Mouse (Mus musculus): ENCODE data around the gene Krt36. TPM values are rescaled to one million over a fixed set of nuclear protein-coding genes. Genes with fewer than 3 reads are reported as not detected.

Gene Krt36
- total and polyA plus RNA-seq, 2 experiments from 2014 or later, result not detected

GRCm38 (mm10) chr11:100102693-100103429 is 2.6 kb downstream of the Krt36 start:
- Histone ChIP-seq H3K27me3 (ENCODE audit: control insufficient read depth, insufficient read depth, low read length) (no peaks in the 10 kb centered on the region), H3K9me3 (replicated peaks; ENCODE audit: control insufficient read depth, low read length) (no peaks in the 10 kb centered on the region), H3K4me3 (ENCODE audit: low read depth, low read length) (no peak overlapping the region), H3K9ac (replicated peaks; ENCODE audit: low read depth, low read length) (no peak overlapping the region), H3K27ac (ENCODE audit: low read depth) (no peak overlapping the region), H3K4me2 (ENCODE audit: low read depth, low read length) (no peak overlapping the region), H3K36me3 (replicated peaks; ENCODE audit: control insufficient read depth, insufficient read depth, low read length) (no peaks in the 10 kb centered on the region), H3K4me1 (ENCODE audit: control insufficient read depth, insufficient read depth) (no peaks in the 10 kb centered on the region)
- WGBS, result 48% methylated on average over 15 of the region's 15 CpGs
- TF ChIP-seq CTCF (IDR thresholded peaks at IDR 0.05; ENCODE audit: low read depth), result no peak
- no peak for TF ChIP-seq EP300 (IDR thresholded peaks at IDR 0.05; ENCODE audit: low read depth)
- ATAC-seq (ENCODE audit: insufficient read depth, low read depth) (no peak), DNase-seq (ENCODE audit: low spot score) (no peak)

- no peaks in the 10 kb centered on the region for H3K4me1 ChIP-seq (ENCODE audit: control insufficient read depth, insufficient read depth)
- no peak overlapping the region for H3K9ac ChIP-seq (replicated peaks; ENCODE audit: low read depth, low read length)
- DNase-seq (ENCODE audit: low spot score) (no peak), ATAC-seq (ENCODE audit: insufficient read depth, low read depth) (no peak)
- no peaks in the 10 kb centered on the region for H3K9me3 ChIP-seq (replicated peaks; ENCODE audit: control insufficient read depth, low read length)
- H3K27ac ChIP-seq (ENCODE audit: low read depth), result no peak overlapping the region
- TF ChIP-seq EP300 (IDR thresholded peaks at IDR 0.05; ENCODE audit: low read depth), result no peak
- TF ChIP-seq CTCF (IDR thresholded peaks at IDR 0.05; ENCODE audit: low read depth), result no peak
- H3K36me3 ChIP-seq (replicated peaks; ENCODE audit: control insufficient read depth, insufficient read depth, low read length), result no peaks in the 10 kb centered on the region
- no peak overlapping the region for H3K4me2 ChIP-seq (ENCODE audit: low read depth, low read length)
- no peak overlapping the region for H3K4me3 ChIP-seq (ENCODE audit: low read depth, low read length)
- no peaks in the 10 kb centered on the region for H3K27me3 ChIP-seq (ENCODE audit: control insufficient read depth, insufficient read depth, low read length)
- 76% methylated on average over 4 of the region's 4 CpGs for WGBS
These were observed 5.0 kb downstream of the Krt36 start for GRCm38 (mm10) chr11:100100391-100100790.

- DNase-seq (ENCODE audit: low spot score), result no peak
- Histone ChIP-seq H3K36me3 (replicated peaks; ENCODE audit: control insufficient read depth, insufficient read depth, low read length) (no peaks in the 10 kb centered on the region), H3K9me3 (replicated peaks; ENCODE audit: control insufficient read depth, low read length) (no peaks in the 10 kb centered on the region), H3K27me3 (ENCODE audit: control insufficient read depth, insufficient read depth, low read length) (no peaks in the 10 kb centered on the region), H3K4me1 (ENCODE audit: control insufficient read depth, insufficient read depth) (no peaks in the 10 kb centered on the region), H3K27ac (ENCODE audit: low read depth) (no peak overlapping the region), H3K4me2 (ENCODE audit: low read depth, low read length) (no peak overlapping the region), H3K9ac (replicated peaks; ENCODE audit: low read depth, low read length) (no peak overlapping the region), H3K4me3 (ENCODE audit: low read depth, low read length) (no peak overlapping the region)
- WGBS, result 66% methylated on average over 9 of the region's 9 CpGs
- no peak for TF ChIP-seq EP300 (IDR thresholded peaks at IDR 0.05; ENCODE audit: low read depth)
- ATAC-seq (ENCODE audit: insufficient read depth, low read depth), result no peak
These were observed 7.6 kb downstream of the Krt36 start for GRCm38 (mm10) chr11:100097819-100098218.

DNA sequence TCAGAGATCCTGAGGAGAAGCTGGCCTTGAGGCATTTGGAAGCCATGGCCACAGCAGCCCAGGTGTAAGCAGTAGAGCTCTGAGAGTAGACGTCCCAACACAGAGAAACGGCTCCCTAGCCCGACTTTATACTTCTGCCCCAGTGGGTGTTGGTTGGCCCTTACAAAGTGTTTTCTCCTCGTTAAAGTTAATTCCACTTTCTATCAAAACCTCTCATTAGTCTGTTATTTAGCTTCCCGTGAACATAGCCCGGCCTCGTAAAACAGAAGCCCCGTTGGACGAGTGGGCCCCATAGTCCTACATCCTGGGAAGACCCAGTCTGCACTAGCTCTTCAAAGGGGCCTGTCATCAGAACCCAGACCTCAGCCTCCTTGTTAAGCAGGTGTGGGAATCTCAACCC is 9.3 kb downstream of the Krt36 start, which contains the start of gene Krt35:
Krt35 (minus strand) TSS at position 101 of the 400 bp plus-strand sequence.
- Histone ChIP-seq H3K36me3 (replicated peaks; ENCODE audit: control insufficient read depth, insufficient read depth, low read length) (no peaks in the 10 kb centered on the region), H3K27ac (ENCODE audit: low read depth) (no peak within 1 kb of the TSS), H3K4me3 (ENCODE audit: low read depth, low read length) (no peak within 1 kb of the TSS), H3K9ac (replicated peaks; ENCODE audit: low read depth, low read length) (no peak within 1 kb of the TSS), H3K4me2 (ENCODE audit: low read depth, low read length) (no peak within 1 kb of the TSS), H3K27me3 (ENCODE audit: control insufficient read depth, insufficient read depth, low read length) (no peaks in the 10 kb centered on the region), H3K9me3 (replicated peaks; ENCODE audit: control insufficient read depth, low read length) (no peaks in the 10 kb centered on the region), H3K4me1 (ENCODE audit: control insufficient read depth, insufficient read depth) (no peaks in the 10 kb centered on the region)
- no peak for TF ChIP-seq CTCF (IDR thresholded peaks at IDR 0.05; ENCODE audit: low read depth)
- ATAC-seq (ENCODE audit: insufficient read depth, low read depth) (no peak), DNase-seq (ENCODE audit: low spot score) (no peak)
- 81% methylated on average over 9 of the region's 9 CpGs for WGBS

GRCm38 (mm10) chr11:100088378-100089025 is 16.9 kb downstream of the Krt36 start:
- Histone ChIP-seq H3K36me3 (replicated peaks; ENCODE audit: control insufficient read depth, insufficient read depth, low read length) (no peaks in the 10 kb centered on the region), H3K4me1 (ENCODE audit: control insufficient read depth, insufficient read depth) (no peaks in the 10 kb centered on the region), H3K4me3 (ENCODE audit: low read depth, low read length) (no peak overlapping the region), H3K27ac (ENCODE audit: low read depth) (no peak overlapping the region), H3K27me3 (ENCODE audit: control insufficient read depth, insufficient read depth, low read length) (no peaks in the 10 kb centered on the region), H3K4me2 (ENCODE audit: low read depth, low read length) (no peak overlapping the region), H3K9ac (replicated peaks; ENCODE audit: low read depth, low read length) (no peak overlapping the region), H3K9me3 (replicated peaks; ENCODE audit: control insufficient read depth, low read length) (no peaks in the 10 kb centered on the region)
- TF ChIP-seq EP300 (IDR thresholded peaks at IDR 0.05; ENCODE audit: low read depth), result no peak
- no peak for TF ChIP-seq CTCF (IDR thresholded peaks at IDR 0.05; ENCODE audit: low read depth)
- 54% methylated on average over 7 of the region's 7 CpGs for WGBS
- ATAC-seq (ENCODE audit: insufficient read depth, low read depth) (no peak), DNase-seq (ENCODE audit: low spot score) (no peak)

Data from heart, postnatal 0 days (tissue).